Mouse (Mus musculus) hindbrain, postnatal 0 days (tissue): Measurements from ENCODE around the gene Ptpn1. TPM values are rescaled to one million over a fixed set of nuclear protein-coding genes. Genes with fewer than 3 reads are reported as not detected.

ENCODE experiments used
- ATAC-seq: fragments of 200-750 bp; cut with Nextera tagmentation; 2 replicates; pipeline ENCODE4 v1.8.0; 2017; ENCODE audit warnings: mild to moderate bottlenecking, moderate TSS enrichment, moderate library complexity
- DNase-seq: peaks from one replicate; pipeline ENCODE4 v3.0.0-alpha.2; 2015; ENCODE audit warnings: low spot score
- H3K27ac ChIP-seq: fragments of 300-500 bp; sonication (generic); 2 replicates; pipeline ENCODE4 v1.5.1; 2014; ENCODE audit warnings: mild to moderate bottlenecking
- H3K27me3 ChIP-seq: fragments of 300-500 bp; sonication (generic); 2 replicates; pipeline ENCODE4 v1.6.1; 2014; ENCODE audit warnings: low read length, mixed read lengths; ENCODE audit not compliant: insufficient read depth
- H3K36me3 ChIP-seq: fragments of 300-500 bp; sonication (generic); 2 replicates; pipeline ENCODE4 v1.6.1; 2014; ENCODE audit warnings: low read length, mixed read lengths; ENCODE audit not compliant: insufficient read depth
- H3K4me1 ChIP-seq: fragments of 300-500 bp; sonication (generic); 2 replicates; pipeline ENCODE4 v1.6.1; 2014; ENCODE audit warnings: antibody characterized with exemption, low read length, mixed read lengths; ENCODE audit not compliant: insufficient read depth
- H3K4me2 ChIP-seq: fragments of 300-500 bp; sonication (generic); 2 replicates; pipeline ENCODE4 v1.6.1; 2014; ENCODE audit warnings: low read depth, mild to moderate bottlenecking, low read length, moderate library complexity, mixed read lengths
- H3K4me3 ChIP-seq: fragments of 300-500 bp; sonication (generic); 2 replicates; pipeline ENCODE4 v1.5.1; 2014; ENCODE audit warnings: low read length
- H3K9ac ChIP-seq: fragments of 300-500 bp; sonication (generic); replicated peaks from 2 replicates; pipeline ENCODE4 v1.6.1; 2014; ENCODE audit warnings: mild to moderate bottlenecking, low read length, moderate library complexity, mixed read lengths
- H3K9me3 ChIP-seq: fragments of 300-500 bp; sonication (generic); 2 replicates; pipeline ENCODE4 v1.6.1; 2016; ENCODE audit warnings: low read length, mixed read lengths
- CTCF ChIP-seq: IDR thresholded peaks from 2 replicates; pipeline ENCODE4 v1.5.1; 2016; ENCODE audit warnings: antibody characterized with exemption, control low read depth, low read depth
- WGBS: fragments of 180-500 bp; shearing (Covaris S2); extraction: QIAGEN DNeasy Blood & Tissue Kit; methylation state at CpG from one replicate; pipeline ENCODE4 v1.1.7; 2014; 5-methylcytosine and 5-hydroxymethylcytosine counted together
- polyA plus RNA-seq: library from polyadenylated mRNA; unstranded; fragments of >200 nt; fragmentation: Nextera tagmentation; extraction: Ambion mirVana; gene quantifications from 2 replicates; pipeline ENCODE4 v1.2.1, GENCODE M21; 2015
- total RNA-seq: library from RNA; depleted of rRNA; stranded (reverse); fragments of >200 nt; gene quantifications from 2 replicates; pipeline ENCODE4 v1.2.3, GENCODE M21; 2014

Gene Ptpn1
- total and polyA plus RNA-seq, 2 experiments from 2014 or later: 39.2 to 60.1 TPM

DNA sequence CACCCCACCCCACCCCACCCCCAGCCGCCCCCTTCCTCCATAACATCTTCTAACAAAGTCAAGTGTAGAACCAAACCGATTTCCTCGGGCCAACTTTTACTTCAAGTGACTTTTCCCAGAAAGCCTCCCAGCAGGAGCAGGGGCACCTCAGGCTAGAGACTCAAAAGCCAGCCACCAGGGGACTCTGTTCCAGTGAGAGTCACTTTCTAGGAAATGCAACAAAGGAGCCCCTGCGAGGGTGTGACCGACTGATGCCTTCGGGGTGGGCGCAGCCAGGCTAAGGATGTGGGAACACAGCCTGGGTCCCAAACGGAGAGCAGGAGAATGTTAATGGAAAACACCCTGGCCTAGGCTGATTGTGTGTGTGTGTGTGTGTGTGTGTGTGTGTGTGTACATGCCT is 26.3 kb upstream of the Ptpn1 start:
- no peaks in the 10 kb centered on the region for H3K4me1 ChIP-seq
- no peaks in the 10 kb centered on the region for H3K9me3 ChIP-seq
- H3K36me3 ChIP-seq: no peaks in the 10 kb centered on the region
- H3K4me2 ChIP-seq: no peak overlapping the region
- DNase-seq: no peak
- no peak overlapping the region for H3K27ac ChIP-seq
- H3K27me3 ChIP-seq: no peaks in the 10 kb centered on the region
- no peak overlapping the region for H3K9ac ChIP-seq
- WGBS: 47% methylated on average over 8 of the region's 8 CpGs
- TF ChIP-seq CTCF: no peak
- H3K4me3 ChIP-seq: no peak overlapping the region
- ATAC-seq: no peak

GRCm38 (mm10) chr2:167906729-167907128 is 25.1 kb upstream of the Ptpn1 start:
- no peaks in the 10 kb centered on the region for H3K36me3 ChIP-seq
- no peaks in the 10 kb centered on the region for H3K4me1 ChIP-seq
- no peaks in the 10 kb centered on the region for H3K9me3 ChIP-seq
- no peak overlapping the region for H3K9ac ChIP-seq
- no peaks in the 10 kb centered on the region for H3K27me3 ChIP-seq
- TF ChIP-seq CTCF: no peak
- no peak overlapping the region for H3K4me3 ChIP-seq
- DNase-seq: no peak
- no peak overlapping the region for H3K27ac ChIP-seq
- no peak overlapping the region for H3K4me2 ChIP-seq
- ATAC-seq: no peak

DNA sequence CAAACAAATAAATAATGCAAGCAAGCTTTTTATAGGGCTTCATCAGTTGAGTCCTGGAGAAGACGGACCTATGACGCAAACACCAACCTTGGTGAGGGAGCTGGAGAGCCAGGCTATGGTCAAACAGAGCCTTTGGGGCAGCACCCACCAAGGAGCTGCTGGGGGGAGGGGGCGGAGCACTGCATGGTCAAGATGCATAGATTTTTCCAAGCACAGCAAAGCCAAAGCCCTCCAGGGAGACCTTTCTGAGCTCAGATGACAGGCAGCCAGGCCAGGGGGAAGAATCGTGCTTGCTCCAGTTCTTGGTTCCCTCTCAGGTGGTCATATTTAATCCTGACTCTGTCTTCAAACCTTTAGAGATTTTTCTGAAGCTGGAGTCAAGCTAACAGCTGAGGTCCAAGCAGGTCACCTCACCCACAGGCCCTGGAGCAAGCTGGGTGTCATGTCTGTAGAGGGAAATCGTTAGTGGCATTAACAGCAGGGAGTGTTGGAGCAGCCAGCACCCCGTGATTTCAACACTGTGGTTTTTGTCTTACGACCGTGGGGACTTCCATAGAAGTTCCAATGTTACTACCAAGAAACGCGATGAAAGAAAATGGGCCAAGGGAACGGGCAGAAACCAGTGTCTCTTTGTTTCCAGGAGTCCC is 22.2 kb upstream of the Ptpn1 start:
- Histone ChIP-seq H3K27ac (no peak overlapping the region), H3K4me3 (no peak overlapping the region), H3K4me2 (no peak overlapping the region), H3K9me3 (0 out of 2 replicates have a peak, but pooled peaks cover 4% of the 10 kb centered on the region), H3K9ac (no peak overlapping the region), H3K36me3 (no peaks in the 10 kb centered on the region), H3K4me1 (no peaks in the 10 kb centered on the region), H3K27me3 (no peaks in the 10 kb centered on the region)
- WGBS: 69% methylated on average over 11 of the region's 11 CpGs
- DNase-seq (no peak), ATAC-seq (no peak)
- TF ChIP-seq CTCF: no peak

DNA sequence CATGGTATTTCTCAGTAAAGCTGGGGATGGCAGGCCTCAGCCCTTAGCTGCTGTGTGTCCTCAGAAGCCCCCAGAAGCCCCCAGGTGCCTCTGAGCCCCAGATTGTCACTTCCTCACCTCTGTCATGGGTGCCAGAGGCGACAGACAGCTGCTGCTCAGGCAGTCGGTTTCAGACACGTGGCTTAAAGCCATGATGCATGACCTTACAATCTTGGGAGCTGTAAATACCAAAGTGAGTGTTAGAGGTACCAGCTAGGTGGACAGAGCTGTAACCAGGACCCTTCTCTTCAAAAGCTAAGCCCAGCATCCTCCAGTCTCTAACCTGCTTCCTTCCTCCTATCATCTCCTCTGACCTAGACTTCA is 21.7 kb upstream of the Ptpn1 start:
- H3K4me3 ChIP-seq: no peak overlapping the region
- DNase-seq: no peak
- no peaks in the 10 kb centered on the region for H3K36me3 ChIP-seq
- no peaks in the 10 kb centered on the region for H3K27me3 ChIP-seq
- no peak for TF ChIP-seq CTCF
- 0 out of 2 replicates have a peak, but pooled peaks cover 4% of the 10 kb centered on the region for H3K9me3 ChIP-seq
- no peak for ATAC-seq
- no peak overlapping the region for H3K9ac ChIP-seq
- no peak overlapping the region for H3K27ac ChIP-seq
- WGBS: 51% methylated on average over 3 of the region's 3 CpGs
- no peak overlapping the region for H3K4me2 ChIP-seq
- no peaks in the 10 kb centered on the region for H3K4me1 ChIP-seq

DNA sequence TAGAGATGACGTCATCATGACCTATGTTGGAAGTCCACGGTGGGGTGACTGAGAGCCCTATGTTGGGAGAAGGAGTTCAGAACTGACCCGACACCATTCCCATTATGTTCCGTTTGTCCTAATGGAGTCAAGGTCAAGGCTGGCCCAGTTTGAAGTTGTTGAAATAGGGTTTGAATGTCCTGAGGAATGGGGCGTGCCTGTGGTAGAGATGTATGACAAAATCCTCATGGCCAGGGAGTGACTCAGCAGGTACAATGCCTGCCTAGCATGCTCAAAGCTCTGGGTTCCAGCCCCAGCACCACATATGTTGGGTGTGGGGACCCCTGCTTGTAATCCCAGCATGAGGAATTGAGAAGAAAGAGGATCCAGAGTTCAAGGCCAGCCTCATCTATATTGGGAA is 20.3 kb upstream of the Ptpn1 start:
- ATAC-seq (no peak), DNase-seq (no peak)
- Histone ChIP-seq H3K9me3 (0 out of 2 replicates have a peak, but pooled peaks cover 4% of the 10 kb centered on the region), H3K9ac (no peak overlapping the region), H3K4me3 (no peak overlapping the region), H3K36me3 (no peaks in the 10 kb centered on the region), H3K27me3 (no peaks in the 10 kb centered on the region), H3K4me2 (no peak overlapping the region), H3K4me1 (no peaks in the 10 kb centered on the region), H3K27ac (no peak overlapping the region)
- WGBS: 91% methylated on average over 5 of the region's 5 CpGs
- no peak for TF ChIP-seq CTCF

DNA sequence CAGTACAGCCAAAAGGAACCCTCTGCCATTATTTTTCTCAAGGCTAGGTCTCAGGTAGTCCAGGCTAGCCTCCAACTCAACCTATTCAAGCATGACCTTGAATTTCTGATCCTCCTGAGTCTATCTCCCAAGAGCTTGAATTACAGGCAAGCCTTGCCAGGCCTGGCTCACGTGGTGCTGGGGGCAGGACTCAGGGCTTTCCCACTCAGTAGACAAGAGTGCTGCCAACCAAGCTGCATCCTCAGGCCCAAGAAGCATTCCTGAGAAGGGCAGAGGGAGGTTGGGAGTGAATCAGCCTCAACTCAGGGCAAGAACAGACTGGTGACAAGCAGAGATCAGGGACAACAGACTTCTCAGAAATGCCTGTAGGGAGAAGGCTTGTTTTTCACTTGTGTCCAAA is 12.8 kb upstream of the Ptpn1 start:
- Histone ChIP-seq H3K4me2 (no peak overlapping the region), H3K4me3 (no peak overlapping the region), H3K27me3 (no peaks in the 10 kb centered on the region), H3K9ac (no peak overlapping the region), H3K9me3 (no peaks in the 10 kb centered on the region), H3K4me1 (no peaks in the 10 kb centered on the region), H3K27ac (no peak overlapping the region), H3K36me3 (no peaks in the 10 kb centered on the region)
- 69% methylated on average over 1 of the region's 1 CpGs for WGBS
- no peak for TF ChIP-seq CTCF
- DNase-seq: no peak
- ATAC-seq: no peak

GRCm38 (mm10) chr2:167920041-167920440 is 11.8 kb upstream of the Ptpn1 start:
- 80% methylated on average over 11 of the region's 11 CpGs for WGBS
- Histone ChIP-seq H3K9me3 (no peaks in the 10 kb centered on the region), H3K4me2 (no peak overlapping the region), H3K27ac (no peak overlapping the region), H3K36me3 (no peaks in the 10 kb centered on the region), H3K9ac (no peak overlapping the region), H3K4me1 (no peaks in the 10 kb centered on the region), H3K4me3 (no peak overlapping the region), H3K27me3 (no peaks in the 10 kb centered on the region)
- ATAC-seq (no peak), DNase-seq (no peak)
- no peak for TF ChIP-seq CTCF
